Mouse (Mus musculus) liver, embryonic 13.5 days (tissue): ENCODE data around the gene Fam196b. TPM values are rescaled to one million over a fixed set of nuclear protein-coding genes. Genes with fewer than 3 reads are reported as not detected.
A peak's percentile ranks its signal among the peaks of the same experiment; 100 is the strongest.

ENCODE experiments used
- ATAC-seq: fragments of 200-750 bp; cut with Nextera tagmentation; 2 replicates; pipeline ENCODE4 v1.8.0; 2017; ENCODE audit warnings: low read depth, mild to moderate bottlenecking, moderate number of reproducible peaks, moderate library complexity
- DNase-seq: peaks from one replicate; pipeline ENCODE4 v3.0.0; 2022
- H3K27ac ChIP-seq: fragments of 300-500 bp; sonication (generic); 2 replicates; pipeline ENCODE4 v1.5.1; 2015; ENCODE audit warnings: moderate library complexity, mild to moderate bottlenecking, inconsistent platforms
- H3K27me3 ChIP-seq: fragments of 300-500 bp; sonication (generic); 2 replicates; pipeline ENCODE4 v1.6.1; 2015; ENCODE audit warnings: mild to moderate bottlenecking, inconsistent platforms
- H3K36me3 ChIP-seq: fragments of 300-500 bp; sonication (generic); 2 replicates; pipeline ENCODE4 v1.6.1; 2015; ENCODE audit warnings: mild to moderate bottlenecking, inconsistent platforms
- H3K4me1 ChIP-seq: fragments of 300-500 bp; sonication (generic); replicated peaks from 2 replicates; pipeline ENCODE4 v1.6.1; 2015; ENCODE audit warnings: inconsistent platforms
- H3K4me2 ChIP-seq: fragments of 300-500 bp; sonication (generic); 2 replicates; pipeline ENCODE4 v1.6.1; 2015; ENCODE audit warnings: inconsistent platforms, mild to moderate bottlenecking, moderate library complexity
- H3K4me3 ChIP-seq: fragments of 300-500 bp; sonication (generic); replicated peaks from 2 replicates; pipeline ENCODE4 v1.5.1; 2015; ENCODE audit warnings: mild to moderate bottlenecking, inconsistent platforms
- H3K9ac ChIP-seq: fragments of 300-500 bp; sonication (generic); 2 replicates; pipeline ENCODE4 v1.6.1; 2015; ENCODE audit warnings: mild to moderate bottlenecking, inconsistent platforms
- H3K9me3 ChIP-seq: fragments of 300-500 bp; sonication (generic); replicated peaks from 2 replicates; pipeline ENCODE4 v1.6.1; 2016; ENCODE audit warnings: inconsistent platforms
- WGBS: fragments of 180-500 bp; shearing (Covaris S2); methylation state at CpG from one replicate; pipeline ENCODE4 v1.1.7; 2015; ENCODE audit not compliant: insufficient replicate concordance; 5-methylcytosine and 5-hydroxymethylcytosine counted together
- polyA plus RNA-seq: library from polyadenylated mRNA; unstranded; fragments of >200 nt; fragmentation: Nextera tagmentation; extraction: Ambion mirVana; gene quantifications from 2 replicates; pipeline ENCODE4 v1.2.1, GENCODE M21; 2015

Fam196b gene
- polyA plus RNA-seq, 1 experiment from 2014 or later: 0.06 TPM

GRCm38 (mm10) chr11:34300064-34300463, 14.6 kb upstream of the Fam196b start:
- Histone ChIP-seq H3K36me3 (no peaks in the 10 kb centered on the region), H3K27ac (0 out of 2 replicates have a peak overlapping the region, but pooled peaks have one; percentile 15), H3K4me3 (no peak overlapping the region), H3K4me2 (no peak overlapping the region), H3K27me3 (no peaks in the 10 kb centered on the region), H3K9me3 (no peaks in the 10 kb centered on the region), H3K4me1 (peaks cover 14% of the 10 kb centered on the region), H3K9ac (no peak overlapping the region)
- DNase-seq (no peak), ATAC-seq (no peak)
- 69% methylated on average over 7 of the region's 7 CpGs for WGBS

DNA sequence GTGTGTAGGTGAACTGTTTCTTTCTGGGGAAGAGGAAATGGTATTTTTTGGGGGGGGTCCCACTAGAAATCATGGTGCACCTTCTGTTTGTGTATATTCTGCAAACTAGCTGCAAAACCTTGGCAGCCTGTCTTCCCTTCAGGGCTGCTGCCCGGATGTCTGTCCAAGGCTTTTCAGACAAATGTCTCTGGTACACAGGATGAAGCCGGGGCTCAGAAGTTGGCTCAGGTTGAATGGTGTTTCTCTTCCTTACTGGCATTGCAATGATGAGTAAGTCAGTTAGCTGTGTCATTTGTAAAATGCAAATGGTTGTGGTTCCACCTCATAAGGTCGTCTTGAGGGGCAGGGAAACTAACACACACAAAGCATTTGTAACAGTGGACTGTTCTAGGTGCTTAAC, 8.4 kb upstream of the Fam196b start:
- no peaks in the 10 kb centered on the region for H3K36me3 ChIP-seq
- H3K9me3 ChIP-seq: no peaks in the 10 kb centered on the region
- H3K27me3 ChIP-seq: no peaks in the 10 kb centered on the region
- ATAC-seq (no peak), DNase-seq (no peak)
- WGBS: 64% methylated on average over 3 of the region's 3 CpGs
- no peak overlapping the region for H3K27ac ChIP-seq
- H3K4me1 ChIP-seq: no peaks in the 10 kb centered on the region
- no peak overlapping the region for H3K9ac ChIP-seq
- no peak overlapping the region for H3K4me3 ChIP-seq
- H3K4me2 ChIP-seq: no peak overlapping the region

GRCm38 (mm10) chr11:34308731-34309130, 5.9 kb upstream of the Fam196b start:
- ATAC-seq (no peak), DNase-seq (no peak)
- no peaks in the 10 kb centered on the region for H3K36me3 ChIP-seq
- no peak overlapping the region for H3K9ac ChIP-seq
- H3K27ac ChIP-seq: no peak overlapping the region
- H3K9me3 ChIP-seq: no peaks in the 10 kb centered on the region
- WGBS: 78% methylated on average over 3 of the region's 3 CpGs
- H3K4me1 ChIP-seq: peaks cover 13% of the 10 kb centered on the region
- H3K4me2 ChIP-seq: no peak overlapping the region
- no peak overlapping the region for H3K4me3 ChIP-seq
- H3K27me3 ChIP-seq: no peaks in the 10 kb centered on the region

GRCm38 (mm10) chr11:34309360-34309759, 5.3 kb upstream of the Fam196b start:
- WGBS: 64% methylated on average over 2 of the region's 2 CpGs
- ATAC-seq (no peak), DNase-seq (no peak)
- H3K4me1 ChIP-seq: peaks cover 13% of the 10 kb centered on the region
- H3K9ac ChIP-seq: no peak overlapping the region
- no peaks in the 10 kb centered on the region for H3K9me3 ChIP-seq
- H3K27ac ChIP-seq: no peak overlapping the region
- no peak overlapping the region for H3K4me3 ChIP-seq
- no peak overlapping the region for H3K4me2 ChIP-seq
- H3K36me3 ChIP-seq: no peaks in the 10 kb centered on the region
- H3K27me3 ChIP-seq: no peaks in the 10 kb centered on the region

- no peak overlapping the region for H3K27ac ChIP-seq
- H3K9ac ChIP-seq: no peak overlapping the region
- no peaks in the 10 kb centered on the region for H3K27me3 ChIP-seq
- no peaks in the 10 kb centered on the region for H3K9me3 ChIP-seq
- no peak overlapping the region for H3K4me2 ChIP-seq
- ATAC-seq: no peak
- no peaks in the 10 kb centered on the region for H3K36me3 ChIP-seq
- WGBS: 52% methylated on average over 5 of the region's 5 CpGs
- peaks cover 13% of the 10 kb centered on the region for H3K4me1 ChIP-seq
- no peak overlapping the region for H3K4me3 ChIP-seq
- no peak for DNase-seq
These were observed 2.9 kb upstream of the Fam196b start for GRCm38 (mm10) chr11:34311717-34312116.

- no peak overlapping the region for H3K9ac ChIP-seq
- no peak overlapping the region for H3K4me3 ChIP-seq
- DNase-seq (peak; percentile 5), ATAC-seq (peak; percentile 76)
- no peak overlapping the region for H3K27ac ChIP-seq
- H3K36me3 ChIP-seq: no peaks in the 10 kb centered on the region
- 34% methylated on average over 7 of the region's 7 CpGs for WGBS
- peaks cover 13% of the 10 kb centered on the region for H3K4me1 ChIP-seq
- no peak overlapping the region for H3K4me2 ChIP-seq
- H3K27me3 ChIP-seq: no peaks in the 10 kb centered on the region
- H3K9me3 ChIP-seq: no peaks in the 10 kb centered on the region
These were observed 2.4 kb upstream of the Fam196b start for GRCm38 (mm10) chr11:34312208-34312607.

- DNase-seq (no peak), ATAC-seq (no peak)
- Histone ChIP-seq H3K4me3 (no peak overlapping the region), H3K9ac (no peak overlapping the region), H3K27ac (no peak overlapping the region), H3K36me3 (no peaks in the 10 kb centered on the region), H3K27me3 (no peaks in the 10 kb centered on the region), H3K9me3 (no peaks in the 10 kb centered on the region), H3K4me1 (peaks cover 13% of the 10 kb centered on the region), H3K4me2 (no peak overlapping the region)
- WGBS: 49% methylated on average over 5 of the region's 5 CpGs
These were observed 761 bp downstream of the Fam196b start for GRCm38 (mm10) chr11:34315383-34315782.

- Histone ChIP-seq H3K9ac (no peak overlapping the region), H3K4me3 (no peak overlapping the region)
- no peak for DNase-seq
These were observed 1.6 kb downstream of the Fam196b start for GRCm38 (mm10) chr11:34316176-34316575.

DNA sequence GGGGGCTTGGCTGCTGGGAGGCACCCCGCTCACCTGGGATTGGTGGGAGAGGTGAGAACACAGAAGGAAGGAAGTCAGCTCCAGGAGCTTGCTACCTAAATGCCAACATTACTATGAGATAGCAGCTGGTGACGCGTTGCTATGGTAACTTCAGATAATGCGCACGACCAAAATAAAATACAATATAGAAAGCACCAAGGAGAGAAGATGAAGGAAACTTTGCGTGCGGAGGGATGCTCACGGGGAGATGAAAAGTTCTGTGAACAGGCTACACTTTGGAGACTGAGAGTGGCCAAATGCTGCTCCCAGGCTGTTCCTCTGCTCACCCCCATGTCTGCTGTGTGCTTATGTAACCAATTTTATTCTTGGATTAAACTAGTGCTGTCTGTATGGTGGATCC, 2.4 kb downstream of the Fam196b start:
- no peaks in the 10 kb centered on the region for H3K36me3 ChIP-seq
- H3K27me3 ChIP-seq: no peaks in the 10 kb centered on the region
- H3K4me3 ChIP-seq: no peak overlapping the region
- WGBS: 71% methylated on average over 8 of the region's 8 CpGs
- H3K9ac ChIP-seq: no peak overlapping the region
- no peak for ATAC-seq
- no peaks in the 10 kb centered on the region for H3K9me3 ChIP-seq
- no peak overlapping the region for H3K27ac ChIP-seq
- H3K4me1 ChIP-seq: peaks cover 9% of the 10 kb centered on the region
- no peak overlapping the region for H3K4me2 ChIP-seq
- DNase-seq: no peak

More at GRCm38 (mm10) chr11:34316176-34316575, 1.6 kb downstream of the Fam196b start:
- WGBS: 77% methylated on average over 10 of the region's 10 CpGs
- Histone ChIP-seq H3K4me2 (no peak overlapping the region), H3K27ac (no peak overlapping the region), H3K36me3 (no peaks in the 10 kb centered on the region), H3K27me3 (no peaks in the 10 kb centered on the region), H3K9me3 (no peaks in the 10 kb centered on the region), H3K4me1 (peaks cover 13% of the 10 kb centered on the region)
- ATAC-seq: no peak

- ATAC-seq: no peak
- WGBS: 59% methylated on average over 1 of the region's 1 CpGs
- H3K9ac ChIP-seq: no peak overlapping the region
- no peaks in the 10 kb centered on the region for H3K4me1 ChIP-seq
- H3K27me3 ChIP-seq: no peaks in the 10 kb centered on the region
- no peak overlapping the region for H3K4me3 ChIP-seq
- H3K36me3 ChIP-seq: no peaks in the 10 kb centered on the region
- no peaks in the 10 kb centered on the region for H3K9me3 ChIP-seq
- H3K27ac ChIP-seq: no peak overlapping the region
- no peak for DNase-seq
- H3K4me2 ChIP-seq: no peak overlapping the region
These were observed 4.7 kb downstream of the Fam196b start for GRCm38 (mm10) chr11:34319282-34319681.

GRCm38 (mm10) chr11:34323664-34324063, 9.0 kb downstream of the Fam196b start:
- H3K9me3 ChIP-seq: no peaks in the 10 kb centered on the region
- no peak overlapping the region for H3K4me3 ChIP-seq
- no peaks in the 10 kb centered on the region for H3K4me1 ChIP-seq
- no peak for ATAC-seq
- no peak overlapping the region for H3K9ac ChIP-seq
- no peak for DNase-seq
- no peak overlapping the region for H3K4me2 ChIP-seq
- no peak overlapping the region for H3K27ac ChIP-seq
- no peaks in the 10 kb centered on the region for H3K27me3 ChIP-seq
- no peaks in the 10 kb centered on the region for H3K36me3 ChIP-seq
- 78% methylated on average over 8 of the region's 8 CpGs for WGBS

DNA sequence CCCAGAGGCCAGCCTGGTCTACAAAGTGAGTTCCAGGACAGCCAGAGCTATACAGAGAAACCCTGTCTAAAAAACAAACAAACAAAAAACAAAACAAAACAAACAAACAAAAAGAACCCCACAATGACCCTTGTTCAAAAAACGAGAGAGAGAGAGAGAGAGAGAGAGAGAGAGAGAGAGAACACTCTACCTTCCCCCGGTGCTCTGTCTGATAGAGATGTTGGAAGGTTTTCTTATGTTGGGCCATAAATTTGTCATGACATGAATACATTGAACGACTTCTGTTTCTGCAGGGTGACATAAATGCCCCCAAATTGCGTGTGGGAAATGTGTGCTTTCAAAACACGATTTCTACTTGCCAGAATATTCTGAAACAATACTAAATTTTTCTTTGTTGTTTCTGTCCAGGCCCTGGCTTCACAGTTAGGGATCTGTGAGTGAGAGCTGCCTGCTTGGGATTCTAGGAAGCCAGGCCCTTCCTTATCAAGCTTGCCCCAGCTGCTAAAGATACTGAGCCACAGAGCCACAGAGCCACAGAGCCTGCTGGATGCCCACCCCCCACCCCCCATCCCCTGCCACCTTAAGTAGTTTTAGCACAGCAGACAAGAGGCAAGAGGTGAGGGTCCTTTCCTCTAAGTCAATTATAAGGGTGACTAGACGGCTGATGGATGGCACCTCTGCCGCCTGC, 17.9 kb downstream of the Fam196b start:
- Histone ChIP-seq H3K27ac (no peak overlapping the region), H3K4me1 (peaks cover 22% of the 10 kb centered on the region), H3K9ac (no peak overlapping the region), H3K4me2 (no peak overlapping the region), H3K4me3 (no peak overlapping the region), H3K9me3 (no peaks in the 10 kb centered on the region), H3K27me3 (no peaks in the 10 kb centered on the region), H3K36me3 (no peaks in the 10 kb centered on the region)
- DNase-seq (peak; percentile 27), ATAC-seq (peak; percentile 94)
- WGBS: 29% methylated on average over 7 of the region's 7 CpGs
